Mouse (Mus musculus): ENCODE data around the gene Slc22a4.
"Not testable (repeated sequence)": the region's sequence is repeated elsewhere in the genome, so short reads cannot be mapped to it uniquely, and the experiment has no call there.

Slc22a4 gene

GRCm38 (mm10) chr11:54002761-54003717 is 24.9 kb downstream of the Slc22a4 start:
- peak in 1 of 2 experiments; percentile 61 for DNase-seq

DNA sequence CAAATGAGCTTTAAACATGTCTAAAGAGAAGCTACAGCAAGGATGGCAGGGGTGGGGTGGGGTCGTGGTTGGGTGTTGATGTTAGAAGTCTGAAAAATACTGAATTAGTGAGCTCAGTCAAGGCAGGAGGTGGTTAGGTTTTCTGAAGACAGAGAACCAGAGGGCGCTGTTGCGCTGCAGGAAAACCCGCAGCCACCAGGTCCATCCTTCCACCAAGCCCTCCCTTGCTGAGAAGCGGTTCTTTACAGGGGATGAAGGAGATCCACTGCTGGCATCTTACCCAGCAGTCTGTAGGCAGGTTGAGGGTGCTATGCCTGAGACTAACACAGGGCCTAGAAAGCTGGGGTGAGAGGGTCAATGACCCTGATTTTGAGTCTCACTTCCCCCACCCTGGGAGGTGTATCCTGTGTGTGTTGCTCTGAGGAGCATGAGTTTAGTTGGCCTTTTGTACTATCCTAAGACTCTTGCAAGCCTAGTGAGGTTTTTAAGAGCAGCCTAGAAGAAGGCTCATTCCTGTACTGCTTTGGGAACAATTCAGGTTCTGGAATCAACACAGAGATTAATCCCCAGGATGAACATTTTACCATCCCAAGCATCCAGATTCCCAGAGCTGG is 25.6 kb downstream of the Slc22a4 start:
- DNase-seq, result peak; percentile 46 to 58

GRCm38 (mm10) chr11:53997661-53998060 is 30.2 kb downstream of the Slc22a4 start:
- DNase-seq, result no peak

- DNase-seq, result no peak
Observed at GRCm38 (mm10) chr11:53992264-53992663, 35.6 kb downstream of the Slc22a4 start.

DNA sequence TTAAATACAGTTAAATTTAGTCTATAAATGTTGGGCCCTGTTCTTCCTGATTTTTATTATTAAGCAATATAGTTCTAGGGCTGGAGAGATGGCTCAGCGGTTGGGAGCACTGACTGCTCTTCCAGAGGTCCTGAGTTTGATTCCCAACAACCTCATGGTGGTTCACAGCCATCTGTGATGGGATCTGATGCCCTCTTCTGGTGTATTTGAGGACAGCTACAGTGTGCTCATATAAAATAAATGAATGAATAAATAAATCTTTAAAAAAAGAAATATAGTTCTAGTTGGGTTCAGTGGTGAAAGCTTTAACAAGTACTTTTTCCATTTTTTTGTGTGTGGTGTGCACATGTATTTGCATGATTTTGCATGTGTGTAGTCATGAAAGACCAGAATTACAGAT is 38.7 kb downstream of the Slc22a4 start:
- DNase-seq, result no peak

DNA sequence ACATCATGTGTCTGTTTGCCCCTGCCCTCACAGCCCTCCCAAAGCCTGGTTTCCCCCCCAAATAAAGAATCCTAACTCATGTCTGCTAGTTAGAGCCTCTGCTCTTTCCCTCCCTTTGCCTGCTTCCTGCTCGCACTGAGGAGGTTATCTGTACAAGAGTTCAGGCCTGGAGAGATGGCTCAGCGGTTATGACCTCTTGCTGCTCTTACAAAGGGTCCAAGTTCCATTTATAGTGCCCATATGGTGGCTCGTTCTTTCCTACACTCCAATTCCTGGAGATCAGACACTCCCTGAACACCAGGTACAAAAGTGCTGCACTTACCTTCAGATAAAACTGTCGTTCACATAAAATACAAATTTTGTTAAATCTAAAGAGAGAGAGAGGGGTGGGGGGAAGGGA is 39.8 kb downstream of the Slc22a4 start:
- no peak for DNase-seq

GRCm38 (mm10) chr11:53981396-53981795 is 46.5 kb downstream of the Slc22a4 start:
- no peak for DNase-seq

DNA sequence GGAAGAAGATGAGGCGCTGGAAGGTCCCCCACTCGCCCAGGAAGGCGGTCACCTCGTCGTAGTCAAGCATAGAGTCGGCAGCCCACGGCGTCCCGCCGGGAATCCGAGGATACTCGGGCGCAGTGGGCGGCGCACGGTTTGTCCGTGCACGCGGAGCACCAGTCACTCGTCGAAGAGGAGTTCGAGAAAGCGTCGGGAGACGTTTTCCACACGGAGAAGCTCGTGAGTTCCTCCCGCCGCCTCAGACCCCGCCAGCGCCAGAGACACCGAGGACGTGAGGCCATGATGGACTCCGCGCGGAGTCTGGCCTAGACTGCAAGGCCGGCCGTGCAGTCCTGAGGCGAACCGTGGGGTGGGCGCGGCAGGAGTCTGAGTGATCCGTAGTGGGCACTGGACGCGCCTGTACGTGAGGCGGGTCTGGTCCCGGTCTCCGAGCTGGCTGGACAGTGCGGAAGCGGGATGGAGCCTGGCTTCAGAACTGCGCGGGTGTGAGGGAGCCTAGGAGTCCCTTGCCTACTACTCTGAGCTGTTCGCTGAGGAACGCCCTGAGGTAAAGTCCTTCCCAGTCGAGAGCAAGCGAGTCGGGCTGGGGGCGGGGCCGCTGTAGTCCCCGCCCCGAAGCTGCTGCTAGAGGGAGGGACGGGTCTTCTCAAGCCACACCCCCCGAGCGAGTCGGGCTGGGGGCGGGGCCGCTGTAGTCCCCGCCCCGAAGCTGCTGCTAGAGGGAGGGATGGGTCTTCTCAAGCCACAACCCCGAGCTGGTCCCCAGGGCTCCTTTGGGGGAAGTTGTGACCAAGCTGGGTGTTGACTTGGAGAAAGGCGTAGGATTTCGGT is 47.9 kb downstream of the Slc22a4 start, which contains the start of gene Slc22a21:
TSS of gene Slc22a21 (minus strand) at position 545 of the 834 bp plus-strand sequence.
- peak; percentile 75 to 81 for DNase-seq

GRCm38 (mm10) chr11:53979456-53979787 is 48.5 kb downstream of the Slc22a4 start:
- DNase-seq, result peak in 1 of 2 experiments; percentile 19

- DNase-seq, result no peak
Observed at GRCm38 (mm10) chr11:53977672-53978071, 50.2 kb downstream of the Slc22a4 start.

GRCm38 (mm10) chr11:53975559-53975958 is 52.3 kb downstream of the Slc22a4 start:
- no peak for DNase-seq

GRCm38 (mm10) chr11:53958984-53959383 is 68.9 kb downstream of the Slc22a4 start:
- DNase-seq, result no peak

- peak; percentile 6 to 9 for DNase-seq
Observed at GRCm38 (mm10) chr11:53958176-53958575, 69.7 kb downstream of the Slc22a4 start.

GRCm38 (mm10) chr11:53956636-53957035 is 71.3 kb downstream of the Slc22a4 start:
- no peak for DNase-seq

DNA sequence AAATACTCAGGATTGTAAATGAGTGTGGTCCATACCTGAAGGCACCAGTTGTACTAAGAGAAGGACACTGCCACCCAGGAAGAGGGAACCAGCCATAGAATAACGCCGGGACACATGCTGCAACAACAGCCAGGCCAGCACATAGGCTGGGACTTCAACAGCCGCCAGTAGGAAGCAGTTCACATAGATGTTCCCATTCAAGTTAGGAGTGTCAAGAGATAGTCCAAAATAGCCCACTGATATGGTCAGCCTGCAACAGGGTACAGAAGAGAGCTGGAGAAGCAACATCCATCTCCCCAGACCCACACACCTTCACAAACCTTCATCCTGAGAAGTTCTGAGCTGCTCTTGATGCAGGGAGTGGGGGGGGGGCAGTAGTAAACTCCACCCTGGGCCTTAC is 73.2 kb downstream of the Slc22a4 start:
- DNase-seq, result no peak

DNA sequence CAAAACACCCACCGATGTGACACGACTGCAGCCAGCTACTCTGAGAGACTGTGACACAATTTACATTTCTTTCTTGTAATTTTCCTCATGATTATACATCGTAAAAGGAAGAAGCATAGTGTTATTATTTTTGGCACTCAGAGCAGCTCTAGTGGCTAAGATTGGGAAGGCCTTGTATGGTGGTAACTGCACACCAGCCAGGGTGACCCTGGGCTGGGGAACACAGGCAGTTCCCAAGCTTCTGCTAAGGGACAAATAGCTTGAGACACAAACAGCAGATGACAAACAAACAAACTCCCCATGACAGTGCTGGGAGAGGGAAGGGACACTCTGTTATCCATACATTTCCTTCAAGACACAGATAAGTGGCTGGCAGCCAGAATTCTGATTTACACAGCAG is 77.8 kb downstream of the Slc22a4 start:
- not testable (repeated sequence) for DNase-seq
